Mouse (Mus musculus): ENCODE data around the gene Mad1l1.

- TF ChIP-seq POLR2A (IDR thresholded peaks at IDR 0.05; ENCODE audit: low read depth, low read length) (no peak), CTCF (IDR thresholded peaks at IDR 0.05; ENCODE audit: extremely low read depth, insufficient read depth, insufficient read length, insufficient replicate concordance) (no peak)
Observed at GRCm38 (mm10) chr5:140055431-140055830, 265.9 kb downstream of the Mad1l1 start.

All from spleen, adult 2 months (tissue).